Mouse (Mus musculus) limb, embryonic 11.5 days (tissue): ENCODE data around the gene Tmem44. TPM values are rescaled to one million over a fixed set of nuclear protein-coding genes. Genes with fewer than 3 reads are reported as not detected.
"Not testable (repeated sequence)": the region's sequence is repeated elsewhere in the genome, so short reads cannot be mapped to it uniquely, and the experiment has no call there.

Experiments used
- ATAC-seq: fragments of 200-750 bp; cut with Nextera tagmentation; 2 replicates; pipeline ENCODE4 v1.8.0; 2017; ENCODE audit warnings: low read depth; ENCODE audit not compliant: insufficient number of reproducible peaks, low FRiP score, low TSS enrichment
- DNase-seq: peaks from one replicate; pipeline ENCODE4 v3.0.0-alpha.2; 2015; ENCODE audit warnings: low spot score
- H3K27ac ChIP-seq: fragments of 300-500 bp; sonication (generic); replicated peaks from 2 replicates; pipeline ENCODE4 v1.5.1; 2014; ENCODE audit warnings: low read depth, mild to moderate bottlenecking, low read length
- H3K27me3 ChIP-seq: fragments of 300-500 bp; sonication (generic); 2 replicates; pipeline ENCODE4 v1.6.1; 2014; ENCODE audit warnings: mild to moderate bottlenecking, low read length, mixed read lengths; ENCODE audit not compliant: control insufficient read depth, insufficient read depth
- H3K36me3 ChIP-seq: fragments of 300-500 bp; sonication (generic); 2 replicates; pipeline ENCODE4 v1.6.1; 2014; ENCODE audit warnings: mild to moderate bottlenecking, low read length, moderate library complexity, mixed read lengths; ENCODE audit not compliant: control insufficient read depth, insufficient read depth
- H3K4me1 ChIP-seq: fragments of 300-500 bp; sonication (generic); 2 replicates; pipeline ENCODE4 v1.6.1; 2014; ENCODE audit warnings: low read length, mixed read lengths; ENCODE audit not compliant: control insufficient read depth, insufficient read depth
- H3K4me2 ChIP-seq: fragments of 300-500 bp; sonication (generic); 2 replicates; pipeline ENCODE4 v1.6.1; 2014; ENCODE audit warnings: low read depth, mild to moderate bottlenecking, moderate library complexity; ENCODE audit not compliant: severe bottlenecking
- H3K4me3 ChIP-seq: fragments of 300-500 bp; sonication (generic); 2 replicates; pipeline ENCODE4 v1.5.1; 2014; ENCODE audit warnings: low read depth, low read length
- H3K9ac ChIP-seq: fragments of 300-500 bp; sonication (generic); 2 replicates; pipeline ENCODE4 v1.6.1; 2014; ENCODE audit warnings: mild to moderate bottlenecking, low read length
- H3K9me3 ChIP-seq: fragments of 300-500 bp; sonication (generic); 2 replicates; pipeline ENCODE4 v1.6.1; 2016; ENCODE audit warnings: low read length; ENCODE audit not compliant: control insufficient read depth
- WGBS: fragments of 180-500 bp; shearing (Covaris S2); extraction: QIAGEN DNeasy Blood & Tissue Kit; methylation state at CpG from one replicate; pipeline ENCODE4 v1.1.7; 2014; 5-methylcytosine and 5-hydroxymethylcytosine counted together
- polyA plus RNA-seq: library from polyadenylated mRNA; unstranded; fragments of >200 nt; fragmentation: Nextera tagmentation; extraction: Ambion mirVana; gene quantifications from 2 replicates; pipeline ENCODE4 v1.2.1, GENCODE M21; 2014

Tmem44 gene
- polyA plus RNA-seq, 1 experiment from 2014 or later = 20.9 TPM

GRCm38 (mm10) chr16:30468944-30469343, 81.7 kb downstream of the Tmem44 start:
- Histone ChIP-seq H3K4me2 (no peak overlapping the region), H3K36me3 (no peaks in the 10 kb centered on the region), H3K9ac (no peak overlapping the region), H3K9me3 (no peaks in the 10 kb centered on the region), H3K4me3 (no peak overlapping the region), H3K4me1 (no peaks in the 10 kb centered on the region), H3K27me3 (no peaks in the 10 kb centered on the region), H3K27ac (no peak overlapping the region)
- WGBS = 93% methylated on average over 6 of the region's 6 CpGs
- DNase-seq = no peak
- ATAC-seq = no peak

- Histone ChIP-seq H3K4me1 (no peaks in the 10 kb centered on the region), H3K36me3 (no peaks in the 10 kb centered on the region; the same call in 1 of the 2 replicates), H3K27me3 (no peaks in the 10 kb centered on the region), H3K9ac (no peak overlapping the region), H3K4me3 (no peak overlapping the region), H3K4me2 (no peak overlapping the region), H3K9me3 (peaks cover 5% of the 10 kb centered on the region; the same call in 1 of the 2 replicates), H3K27ac (no peak overlapping the region)
- 78% methylated on average over 5 of the region's 5 CpGs for WGBS
- DNase-seq (no peak), ATAC-seq (no peak)
Measured at GRCm38 (mm10) chr16:30465680-30466298, 84.9 kb downstream of the Tmem44 start.

DNA sequence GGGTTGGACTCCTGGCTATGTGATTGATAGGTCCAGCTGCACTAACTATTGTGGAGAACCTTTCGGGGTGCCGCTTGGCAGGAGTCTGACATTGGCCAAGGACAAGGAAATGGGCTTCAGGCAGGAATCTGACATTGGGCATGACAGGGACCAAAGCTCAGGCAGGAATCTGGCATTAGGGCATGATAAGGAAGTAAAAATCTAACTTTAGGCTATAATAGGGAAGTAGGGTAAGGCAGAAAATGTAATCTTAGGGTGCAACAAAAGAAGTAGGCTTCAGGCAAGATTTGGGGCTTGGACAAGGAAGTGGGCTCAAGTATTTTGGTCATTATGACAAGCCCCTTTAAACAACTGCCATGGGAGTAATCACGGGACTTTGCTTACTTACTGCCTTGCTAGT, 85.9 kb downstream of the Tmem44 start:
- H3K27me3 ChIP-seq, H3K9me3 ChIP-seq, H3K36me3 ChIP-seq, H3K4me1 ChIP-seq, H3K9ac ChIP-seq, DNase-seq, ATAC-seq, H3K27ac ChIP-seq, H3K4me3 ChIP-seq, H3K4me2 ChIP-seq: not testable (repeated sequence)
- 87% methylated on average over 3 of the region's 3 CpGs for WGBS

Other genes with a start within 250 kb of the Tmem44 start
- gene Gp5, start 240.1 kb downstream of the Tmem44 start, polyA plus RNA-seq = 1.5 and 2.8 TPM in 2 replicates
- gene Atp13a3, start 144.9 kb downstream of the Tmem44 start, polyA plus RNA-seq = 13.6 and 14.1 TPM in 2 replicates
- 89.1 and 90.1 TPM in 2 replicates for gene Lsg1, start 36.8 kb upstream of the Tmem44 start, polyA plus RNA-seq
- 4.3 and 6.8 TPM in 2 replicates for gene Fam43a, start 48.9 kb upstream of the Tmem44 start, polyA plus RNA-seq